Comparison of ENCODE assay signal across 21 mouse cellular contexts in genomic region chr7:139676433-139676832, GRCm38 (mm10). TPM values are rescaled to one million over a fixed set of nuclear protein-coding genes. Genes with fewer than 3 reads are reported as not detected.
"Had no signal": no experiment of that assay in that cellular context is flagged by ENCODE, and none has a peak within 500 bp of the region (broad histone marks: within the 10 kb centered on the region; RNA-seq: fewer than 3 reads in every experiment).

No protein-coding gene starts in this region.

- H3K27me3 ChIP-seq: limb, embryonic 15.5 days; stomach, embryonic 15.5 days had no signal

- H3K4me3 ChIP-seq: limb, embryonic 12.5 days; limb, embryonic 15.5 days; midbrain, embryonic 12.5 days; midbrain, embryonic 15.5 days; neural tube, embryonic 13.5 days; stomach, embryonic 15.5 days had no signal

- H3K36me3 ChIP-seq: limb, embryonic 12.5 days; limb, embryonic 15.5 days; midbrain, embryonic 12.5 days; midbrain, embryonic 15.5 days; neural tube, embryonic 13.5 days; stomach, embryonic 15.5 days had no signal

- H3K27ac ChIP-seq: limb, embryonic 12.5 days; limb, embryonic 15.5 days; liver, embryonic 14.5 days; macrophage; midbrain, embryonic 12.5 days; midbrain, embryonic 15.5 days; neural tube, embryonic 13.5 days; stomach, embryonic 15.5 days had no signal

- H3K4me2 ChIP-seq: limb, embryonic 12.5 days; limb, embryonic 15.5 days; liver, embryonic 11.5 days; lung, embryonic 14.5 days; midbrain, embryonic 12.5 days; midbrain, embryonic 15.5 days; neural tube, embryonic 13.5 days; stomach, embryonic 15.5 days had no signal

- DNase-seq: kidney, adult 9 months; kidney, postnatal 14 days; kidney, postnatal 4 days; layer of hippocampus, adult 9-11 months; liver, postnatal 0 days; lung, embryonic 14.5 days; retina, postnatal 1 day; right cerebral cortex, postnatal 25 days; spleen, adult 18-20 months; thymus, postnatal 25 days had no signal

RNA-seq across cellular contexts. Expression of gene Cfap46, which starts 7.2 kb away (rescaled TPM):
- total RNA-seq: megakaryocyte, adult 5-6 weeks; neutrophil, adult 5-6 weeks had no signal
- polyA plus RNA-seq: liver, embryonic 11.5 days; liver, embryonic 14.5 days; liver, postnatal 0 days; macrophage had no signal
